Mouse (Mus musculus) mesoderm, embryonic 11.5 days (tissue): ENCODE data around the gene Grid1.

Source experiments
- DNase-seq: peaks from one replicate; pipeline ENCODE4 v3.0.0-alpha.2; 2012; ENCODE audit warnings: low read depth, low spot score

Grid1 gene

GRCm38 (mm10) chr14:35197371-35197770, 377.5 kb downstream of the Grid1 start:
- no peak for DNase-seq

GRCm38 (mm10) chr14:35198447-35198846, 378.5 kb downstream of the Grid1 start:
- no peak for DNase-seq

GRCm38 (mm10) chr14:35198899-35199298, 379.0 kb downstream of the Grid1 start:
- DNase-seq = no peak

GRCm38 (mm10) chr14:35209444-35209843, 389.5 kb downstream of the Grid1 start:
- DNase-seq = no peak

- DNase-seq = no peak
These were observed 399.1 kb downstream of the Grid1 start for GRCm38 (mm10) chr14:35219021-35219420.

- no peak for DNase-seq
These were observed 402.3 kb downstream of the Grid1 start for GRCm38 (mm10) chr14:35222196-35222595.

- no peak for DNase-seq
These were observed 407.7 kb downstream of the Grid1 start for GRCm38 (mm10) chr14:35227581-35227980.

- no peak for DNase-seq
These were observed 411.5 kb downstream of the Grid1 start for GRCm38 (mm10) chr14:35231384-35231783.

GRCm38 (mm10) chr14:35242882-35243281, 423.0 kb downstream of the Grid1 start:
- no peak for DNase-seq

GRCm38 (mm10) chr14:35244776-35245548, 425.1 kb downstream of the Grid1 start:
- DNase-seq = no peak

- DNase-seq = no peak
These were observed 430.5 kb downstream of the Grid1 start for GRCm38 (mm10) chr14:35250412-35250811.

- peak; percentile 6 for DNase-seq
These were observed 434.6 kb downstream of the Grid1 start for GRCm38 (mm10) chr14:35254477-35254876.

GRCm38 (mm10) chr14:35270260-35270659, 450.4 kb downstream of the Grid1 start:
- no peak for DNase-seq

- DNase-seq = no peak
These were observed 489.3 kb downstream of the Grid1 start for GRCm38 (mm10) chr14:35309201-35309600.

GRCm38 (mm10) chr14:35313380-35314299, 493.7 kb downstream of the Grid1 start:
- peak; percentile 60 for DNase-seq

GRCm38 (mm10) chr14:35326306-35326705, 506.4 kb downstream of the Grid1 start:
- DNase-seq = peak; percentile 16

- no peak for DNase-seq
These were observed 516.7 kb downstream of the Grid1 start for GRCm38 (mm10) chr14:35336561-35336960.

- DNase-seq = no peak
These were observed 536.1 kb downstream of the Grid1 start for GRCm38 (mm10) chr14:35356011-35356410.

- DNase-seq = no peak
These were observed 536.7 kb downstream of the Grid1 start for GRCm38 (mm10) chr14:35356480-35357085.

GRCm38 (mm10) chr14:35358136-35358821, 538.4 kb downstream of the Grid1 start:
- DNase-seq = peak; percentile 1

GRCm38 (mm10) chr14:35365177-35365944, 545.5 kb downstream of the Grid1 start:
- DNase-seq = no peak
